ENCODE assay signal across 13 mouse cellular contexts in the genomic region with DNA sequence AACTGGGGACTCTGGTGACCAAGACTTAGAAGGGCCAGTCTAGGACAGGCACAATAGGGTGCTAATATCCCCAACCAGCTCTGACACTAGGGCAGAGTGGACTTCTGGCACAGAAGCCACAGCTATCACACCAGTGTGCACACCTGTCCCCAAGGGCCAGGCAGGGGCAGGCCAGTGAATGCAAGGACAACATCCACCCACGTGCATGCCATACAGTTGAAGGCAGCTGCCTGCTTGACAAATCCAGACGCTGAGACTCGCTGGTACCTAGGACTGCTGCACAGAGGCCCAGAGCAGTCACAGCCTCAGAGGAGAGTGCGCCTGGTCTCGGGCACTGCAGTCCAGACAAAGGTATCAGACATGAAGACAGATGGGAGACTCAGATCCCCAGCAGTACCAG. TPM values are rescaled to one million over a fixed set of nuclear protein-coding genes. Genes with fewer than 3 reads are reported as not detected.
DNase-seq lines count a peak whose midpoint lies in the region; ATAC-seq and TF ChIP-seq lines count a peak whose summit lies in the region.
"Had no signal": no experiment of that assay in that cellular context is flagged by ENCODE, and none has a peak within 500 bp of the region (broad histone marks: within the 10 kb centered on the region; RNA-seq: fewer than 3 reads in every experiment).

No protein-coding gene starts in this region.

- no peaks in the 10 kb centered on the region for H3K9me3 ChIP-seq in limb, embryonic 15.5 days
- no peaks in the 10 kb centered on the region for H3K9me3 ChIP-seq in limb, embryonic 10.5 days (replicated peaks)
- no peaks in the 10 kb centered on the region for H3K9me3 ChIP-seq in neural tube, embryonic 15.5 days (replicated peaks)
- H3K9me3 ChIP-seq: limb, embryonic 12.5 days had no signal

- TF ChIP-seq CTCF in gastrocnemius, adult 2 months (IDR thresholded peaks at IDR 0.05) = no peak

- no peak for ATAC-seq in limb, embryonic 15.5 days (ENCODE audit: insufficient number of reproducible peaks, low FRiP score, low TSS enrichment, low read depth)
- ATAC-seq in neural tube, embryonic 15.5 days (ENCODE audit: low FRiP score) = no peak
- ATAC-seq: Patski had no signal

- no peaks in the 10 kb centered on the region for H3K27me3 ChIP-seq in limb, embryonic 15.5 days
- H3K27me3 ChIP-seq in limb, embryonic 10.5 days (ENCODE audit: low read depth, poor library complexity, severe bottlenecking) = no peaks in the 10 kb centered on the region
- H3K27me3 ChIP-seq in neural tube, embryonic 15.5 days (replicated peaks) = no peaks in the 10 kb centered on the region
- H3K27me3 ChIP-seq: limb, embryonic 12.5 days; Patski had no signal

- no peak overlapping the region for H3K4me2 ChIP-seq in limb, embryonic 15.5 days
- H3K4me2 ChIP-seq in neural tube, embryonic 15.5 days = no peak overlapping the region
- H3K4me2 ChIP-seq: limb, embryonic 12.5 days had no signal

- H3K36me3 ChIP-seq in limb, embryonic 15.5 days = peaks cover 4% of the 10 kb centered on the region; the same call in 1 of the 2 replicates
- peaks cover 8% of the 10 kb centered on the region; the same call in 1 of the 2 replicates for H3K36me3 ChIP-seq in limb, embryonic 10.5 days
- no peaks in the 10 kb centered on the region for H3K36me3 ChIP-seq in neural tube, embryonic 15.5 days
- H3K36me3 ChIP-seq: limb, embryonic 12.5 days had no signal

- no peak overlapping the region for H3K4me3 ChIP-seq in gastrocnemius, adult 2 months
- no peak overlapping the region for H3K4me3 ChIP-seq in limb, embryonic 15.5 days
- H3K4me3 ChIP-seq in limb, embryonic 10.5 days = no peak overlapping the region
- no peak overlapping the region for H3K4me3 ChIP-seq in neural tube, embryonic 15.5 days (replicated peaks)
- H3K4me3 ChIP-seq: limb, embryonic 12.5 days had no signal

- peak overlapping the region; percentile 31; the same call in 1 of the 2 replicates for H3K27ac ChIP-seq in gastrocnemius, adult 2 months
- peak overlapping the region; percentile 50; the same call in 1 of the 2 replicates for H3K27ac ChIP-seq in limb, embryonic 15.5 days
- H3K27ac ChIP-seq in limb, embryonic 10.5 days = no peak overlapping the region
- peak overlapping the region; percentile 28; the same call in 1 of the 2 replicates for H3K27ac ChIP-seq in neural tube, embryonic 15.5 days (replicated peaks)
- H3K27ac ChIP-seq: limb, embryonic 12.5 days had no signal

- intact Hi-C loops in gastrocnemius, adult 2 months (cut with DNase I) = no loop called here
- intact Hi-C loops in left cerebral cortex, postnatal 4 days (cut with DNase I) = no loop called here

- WGBS in limb, embryonic 15.5 days = 68% methylated on average over 5 of the region's 5 CpGs
- 78% methylated on average over 5 of the region's 5 CpGs for WGBS in limb, embryonic 10.5 days
- 76% methylated on average over 5 of the region's 5 CpGs for WGBS in neural tube, embryonic 15.5 days

- no peak overlapping the region for H3K9ac ChIP-seq in limb, embryonic 15.5 days
- no peak overlapping the region for H3K9ac ChIP-seq in neural tube, embryonic 15.5 days (replicated peaks)
- H3K9ac ChIP-seq: limb, embryonic 12.5 days had no signal

- DNase-seq in adrenal gland, postnatal 10 days = peak; percentile 16
- no peak for DNase-seq in adrenal gland, postnatal 36 days
- no peak for DNase-seq in gastrocnemius, adult 2 months
- DNase-seq in gastrocnemius, postnatal 4 days (ENCODE audit: low spot score in 2 of 2) = no peak
- no peak for DNase-seq in limb, embryonic 10.5 days (ENCODE audit: low spot score)
- no peak for DNase-seq in left cerebral cortex, postnatal 4 days
- DNase-seq: cerebellum, adult 8-10 months; lung, postnatal 10 days; midbrain, embryonic 14.5 days had no signal

- peaks cover 93% of the 10 kb centered on the region for H3K4me1 ChIP-seq in limb, embryonic 15.5 days
- H3K4me1 ChIP-seq in limb, embryonic 10.5 days = peaks cover 90% of the 10 kb centered on the region
- H3K4me1 ChIP-seq in neural tube, embryonic 15.5 days = peaks cover 99% of the 10 kb centered on the region

RNA-seq across cellular contexts. Expression of a gene that starts 11.5 kb away (rescaled TPM):
- total RNA-seq in adrenal gland, postnatal 10 days (2021) = 100 to 1,000 TPM; 125 to 153 TPM
- 100 to 1,000 TPM; 217 to 310 TPM for total RNA-seq in adrenal gland, postnatal 36 days (2021)
- 100 to 1,000 TPM; 123 to 153 TPM for total RNA-seq in gastrocnemius, adult 2 months (2021)
- 100 to 1,000 TPM; 168 to 179 TPM for total RNA-seq in gastrocnemius, postnatal 4 days (2021)
- polyA plus RNA-seq in limb, embryonic 15.5 days (2015; fragmentation: Nextera tagmentation; extraction: Ambion mirVana) = 32.7 and 34.1 TPM in 2 replicates
- polyA plus RNA-seq in limb, embryonic 10.5 days (2016; fragmentation: Nextera tagmentation; extraction: Ambion mirVana) = 22.4 and 26.8 TPM in 2 replicates
- polyA plus RNA-seq in neural tube, embryonic 15.5 days (2015; fragmentation: Nextera tagmentation; extraction: Ambion mirVana) = 24.2 and 28.5 TPM in 2 replicates
- 100 to 1,000 TPM; 110 to 115 TPM for total RNA-seq in left cerebral cortex, postnatal 4 days (2021)
